Mouse (Mus musculus) spleen, postnatal 10 days (tissue): Measurements from ENCODE around the gene Hoxb8.

Experiments used
- DNase-seq, 2 experiments: peaks; one replicate each; pipeline ENCODE4 v3.0.0; 2021 to 2022; ENCODE audit warnings: low spot score in 2 of 2

Gene Hoxb8

GRCm38 (mm10) chr11:96281855-96282570 is at the start of gene Hoxb8:
Hoxb8 (plus strand) TSS chr11:96281905.
- DNase-seq = no peak

GRCm38 (mm10) chr11:96234906-96235305 is 46.8 kb upstream of the Hoxb8 start:
- DNase-seq = peak; percentile 18 to 57

DNA sequence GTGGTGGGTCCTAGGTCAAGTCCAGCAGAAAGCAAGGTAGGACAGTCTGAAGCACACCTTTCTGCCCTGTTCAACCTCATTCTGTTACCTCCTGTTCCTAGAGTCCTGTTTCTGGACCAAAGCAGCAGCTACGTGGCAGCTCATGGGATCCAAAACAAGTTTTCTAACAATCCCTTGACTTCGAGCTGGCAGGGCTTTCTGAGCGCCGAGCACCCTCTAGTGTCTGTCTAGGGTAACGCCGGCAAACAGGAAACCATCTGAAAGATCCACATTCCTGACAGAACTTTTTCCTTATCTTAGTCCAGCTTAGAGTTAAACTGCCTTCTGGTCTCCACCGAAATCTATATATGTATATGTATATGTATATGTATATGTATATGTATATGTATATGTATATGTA is 41.5 kb upstream of the Hoxb8 start:
- peak in 1 of 2 experiments; percentile 50 for DNase-seq

DNA sequence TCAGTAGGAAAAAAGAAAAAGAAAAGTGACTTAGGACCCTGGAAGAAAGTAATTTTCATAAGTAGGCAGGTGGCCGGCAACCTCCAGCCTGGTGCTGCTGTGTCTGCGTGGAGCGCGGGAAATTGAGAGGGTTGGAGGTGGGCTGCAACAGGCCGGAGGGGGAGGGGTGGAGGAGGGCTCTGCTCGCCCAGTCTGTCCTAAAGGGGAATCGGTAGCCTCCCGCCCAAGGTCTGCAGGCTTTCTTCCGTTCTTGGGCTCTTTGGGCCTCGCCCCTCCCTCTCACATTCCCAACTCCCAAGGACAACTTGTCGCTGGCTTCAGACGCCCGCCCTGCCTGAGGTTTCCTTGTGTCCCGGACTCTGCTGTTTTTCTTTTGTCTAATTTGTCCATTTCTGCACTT is 30.8 kb upstream of the Hoxb8 start:
- DNase-seq = no peak

GRCm38 (mm10) chr11:96251480-96252031 is 30.1 kb upstream of the Hoxb8 start:
- no peak for DNase-seq

DNA sequence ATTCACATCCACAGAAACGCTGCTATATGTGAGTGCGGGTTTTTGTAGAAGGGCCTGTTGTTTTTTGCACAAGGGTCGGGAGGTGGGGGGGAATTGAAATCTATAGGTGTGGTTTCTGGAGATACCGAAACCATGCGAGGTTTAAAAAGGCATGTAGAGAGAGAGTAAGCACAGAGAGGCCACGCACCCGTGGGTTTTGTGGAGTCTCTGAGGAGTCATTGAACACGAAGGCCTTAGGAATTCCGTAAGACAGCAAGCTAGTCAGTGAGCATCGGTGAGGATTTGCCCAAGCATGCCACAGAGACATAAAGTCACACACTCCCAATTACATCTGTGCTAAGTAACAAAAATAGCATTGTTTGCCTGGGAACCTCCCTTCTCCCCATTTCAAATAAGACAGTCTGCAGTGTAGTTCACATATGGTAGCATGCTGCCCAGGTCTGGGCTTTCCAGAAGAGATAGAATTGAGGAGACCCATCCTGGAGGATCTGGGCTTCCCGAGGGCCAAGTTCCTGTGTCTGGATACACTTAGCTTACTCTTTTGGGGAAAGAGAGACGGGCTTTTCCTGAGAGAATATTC is 29.1 kb upstream of the Hoxb8 start:
- no peak for DNase-seq

- no peak for DNase-seq
Observed at GRCm38 (mm10) chr11:96254221-96254620, 27.5 kb upstream of the Hoxb8 start.

DNA sequence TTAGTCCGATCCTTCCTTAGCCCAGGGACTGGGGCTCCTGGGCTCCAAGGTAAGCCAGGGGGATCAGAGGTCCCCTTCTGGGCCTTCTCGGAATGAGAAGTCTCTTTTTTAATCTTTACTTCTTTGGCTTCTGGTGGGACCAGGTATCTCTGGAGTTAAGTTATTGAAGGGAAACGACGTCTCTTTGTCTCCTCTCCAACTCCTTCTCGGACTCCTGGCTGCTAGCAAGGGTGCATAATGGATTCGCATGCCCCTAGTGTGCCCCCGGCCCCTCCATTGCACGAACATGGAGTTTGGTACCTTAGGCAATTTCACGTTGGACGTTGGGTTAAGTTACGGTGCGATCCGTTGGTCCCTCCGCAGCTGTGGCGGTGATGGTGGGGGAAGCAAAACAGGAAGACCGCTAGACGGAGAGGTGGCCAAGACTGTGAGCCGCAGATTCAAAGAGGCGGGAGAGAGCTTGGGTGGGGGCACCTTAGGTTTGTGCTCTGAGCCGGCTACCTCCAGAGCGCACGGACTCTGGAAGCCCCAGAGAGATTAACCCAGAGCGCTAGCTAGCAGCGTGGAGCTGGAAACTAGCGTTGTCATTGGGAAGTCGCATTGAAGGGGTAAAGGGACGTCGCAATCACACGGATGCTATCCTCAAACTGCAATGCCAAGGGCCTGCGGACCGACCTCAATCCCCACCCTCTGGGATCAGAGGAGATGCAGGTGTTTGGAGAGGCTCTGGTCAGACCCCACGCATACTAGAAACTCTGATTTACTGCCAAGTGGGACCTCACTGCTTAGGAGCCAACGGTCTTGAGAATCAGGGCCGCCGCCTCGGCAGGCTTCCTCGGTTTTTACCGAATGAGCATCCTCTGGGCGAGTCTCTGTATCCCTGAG is 26.4 kb upstream of the Hoxb8 start:
- DNase-seq = no peak

DNA sequence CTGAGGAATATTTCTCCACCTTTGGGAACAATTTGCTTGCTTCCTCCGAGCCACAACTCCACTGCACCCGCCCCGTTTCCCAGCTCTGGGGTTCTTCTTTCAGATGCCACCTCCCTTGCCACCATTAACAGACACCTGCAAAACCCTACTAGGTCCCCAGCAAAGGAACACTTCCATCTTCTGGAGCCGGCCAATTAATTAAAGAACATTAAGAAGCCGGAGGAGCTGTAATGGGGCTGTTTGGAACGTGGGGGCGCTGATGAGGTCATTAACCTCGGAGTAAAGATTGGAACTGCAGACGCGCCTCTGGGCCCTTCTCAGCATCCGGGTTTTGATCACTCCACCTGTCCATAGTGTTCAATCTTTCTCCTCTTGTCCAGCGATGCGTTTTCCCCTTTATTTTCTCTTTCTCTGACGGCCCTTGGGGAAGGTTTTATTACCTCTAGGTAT is 25.7 kb upstream of the Hoxb8 start:
- DNase-seq = no peak

DNA sequence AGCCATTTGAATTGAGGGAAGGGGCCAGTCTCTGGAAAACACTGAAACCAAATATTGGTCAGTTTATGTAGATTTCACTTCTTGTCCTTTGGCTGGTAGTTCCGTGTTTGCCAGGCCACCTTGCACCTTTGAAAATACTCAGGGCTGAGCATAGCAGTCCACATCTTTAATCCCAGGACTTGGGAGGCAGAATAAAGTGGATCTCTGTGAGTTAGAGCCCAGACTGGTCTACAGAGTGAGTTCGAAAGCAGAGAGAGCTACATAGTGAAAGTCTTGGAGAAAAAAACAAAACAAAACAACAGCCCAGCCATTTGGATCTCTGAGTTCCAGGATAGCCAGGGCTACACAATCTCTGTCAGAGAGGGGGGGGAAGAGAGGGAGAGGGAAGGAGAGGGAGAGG is 24.6 kb upstream of the Hoxb8 start:
- DNase-seq = no peak

GRCm38 (mm10) chr11:96259038-96259437 is 22.7 kb upstream of the Hoxb8 start:
- DNase-seq = no peak

DNA sequence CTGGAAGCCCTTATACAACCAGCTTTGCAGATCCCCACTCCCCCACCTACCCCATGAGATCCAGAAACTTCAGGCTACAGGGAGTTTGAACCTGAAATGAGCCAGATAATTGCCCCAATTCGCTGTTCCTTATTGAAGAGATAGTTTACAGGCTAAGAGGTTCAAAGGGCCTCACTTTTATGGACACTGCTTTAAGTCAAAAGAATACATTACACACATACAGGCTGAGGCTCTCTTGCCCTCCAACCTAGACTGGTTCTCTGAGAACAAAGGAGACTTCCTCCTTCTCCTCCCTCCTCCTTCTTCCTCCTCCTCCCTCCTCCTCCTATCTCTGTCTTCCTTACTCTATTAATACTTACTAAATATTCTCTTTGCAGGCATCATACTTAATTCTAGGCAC is 22.2 kb upstream of the Hoxb8 start:
- DNase-seq = no peak

DNA sequence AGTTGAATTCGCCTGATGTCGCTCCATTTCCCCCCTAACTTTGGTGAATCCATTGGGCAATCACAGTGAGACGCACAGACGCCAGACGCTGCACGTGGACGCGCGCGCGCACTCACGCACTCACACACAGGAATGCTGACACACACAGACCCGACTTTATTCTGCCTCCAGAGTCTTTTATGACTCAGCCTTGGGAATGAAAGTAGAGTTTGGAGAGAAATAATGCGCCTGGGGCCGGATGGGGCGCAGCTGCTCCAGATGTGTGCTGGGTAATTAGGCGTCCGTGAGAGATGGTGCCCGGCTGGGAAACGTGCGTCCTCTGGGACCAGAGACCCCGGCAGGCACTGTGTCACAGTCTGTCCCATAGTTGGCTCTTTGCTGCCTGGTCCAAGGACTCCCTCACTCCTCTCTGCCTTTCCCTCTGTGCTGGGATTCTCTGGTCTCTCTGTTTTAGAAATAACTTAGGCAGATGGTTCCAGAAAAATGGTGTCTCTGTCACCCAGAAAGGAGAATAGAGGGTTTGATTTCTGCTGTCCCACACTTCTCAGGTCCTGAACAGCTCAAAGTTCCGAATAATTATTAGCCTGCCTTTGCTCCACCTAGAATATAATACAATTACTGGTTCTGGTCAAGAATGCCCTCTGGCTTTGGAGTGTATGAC is 21.3 kb upstream of the Hoxb8 start:
- DNase-seq = no peak

DNA sequence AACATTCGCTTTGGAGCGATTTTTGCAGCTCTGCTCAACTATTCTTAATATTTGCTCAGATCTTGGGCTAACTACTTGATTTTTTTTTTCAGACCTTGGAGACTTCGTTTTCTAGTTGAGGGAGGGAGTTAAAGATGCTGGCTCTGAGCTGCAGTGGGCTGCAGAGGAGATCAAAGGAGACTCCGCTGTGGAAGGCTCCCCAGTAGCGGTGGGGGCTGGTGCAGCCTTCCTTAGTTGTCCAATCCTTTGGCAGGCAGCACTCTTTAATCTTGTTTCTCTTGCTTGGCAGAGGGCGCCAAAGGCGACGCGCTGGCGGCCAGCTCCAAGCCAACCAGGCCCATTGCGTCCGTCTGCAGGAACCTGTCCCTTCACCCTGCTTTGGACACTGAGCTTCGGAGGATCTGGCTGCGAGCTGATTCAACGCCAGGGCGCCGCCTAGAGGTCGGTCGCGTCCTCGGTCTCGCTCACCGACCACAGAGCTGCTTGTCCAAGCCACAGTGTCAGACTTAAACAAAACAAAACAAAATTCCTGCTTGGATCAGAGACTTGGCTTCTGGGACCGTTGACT is 20.3 kb upstream of the Hoxb8 start:
- DNase-seq = peak in 1 of 2 experiments; percentile 75

DNA sequence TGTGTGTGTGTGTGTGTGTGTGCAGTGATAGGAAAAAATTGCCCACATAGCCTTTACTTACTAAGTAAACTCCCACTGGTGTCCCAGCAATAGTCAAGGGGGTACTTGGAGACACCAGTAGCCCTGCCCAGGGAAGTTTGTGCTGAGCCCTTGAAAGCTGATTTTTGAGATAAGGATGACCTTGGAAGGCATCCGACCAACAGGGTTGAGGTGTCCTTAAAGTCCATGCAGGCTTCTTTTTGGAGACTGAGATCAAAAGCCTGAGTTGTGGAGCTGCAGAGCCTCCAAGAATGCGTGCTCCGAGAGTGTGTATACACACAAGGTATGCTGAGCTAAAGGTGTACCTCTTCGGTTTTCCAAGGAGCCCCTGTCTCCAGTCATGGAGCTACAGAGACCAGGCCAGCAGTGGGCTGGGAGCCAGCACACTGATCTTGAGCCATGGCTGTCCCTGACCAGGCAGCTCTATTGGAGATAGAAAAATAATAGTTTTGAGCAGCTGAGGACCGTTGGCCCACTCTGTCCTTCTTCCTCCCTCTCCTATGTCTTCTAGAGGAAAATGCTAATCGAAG is 19.4 kb upstream of the Hoxb8 start:
- DNase-seq = no peak

- no peak for DNase-seq
Observed at GRCm38 (mm10) chr11:96263636-96264389, 17.9 kb upstream of the Hoxb8 start.

DNA sequence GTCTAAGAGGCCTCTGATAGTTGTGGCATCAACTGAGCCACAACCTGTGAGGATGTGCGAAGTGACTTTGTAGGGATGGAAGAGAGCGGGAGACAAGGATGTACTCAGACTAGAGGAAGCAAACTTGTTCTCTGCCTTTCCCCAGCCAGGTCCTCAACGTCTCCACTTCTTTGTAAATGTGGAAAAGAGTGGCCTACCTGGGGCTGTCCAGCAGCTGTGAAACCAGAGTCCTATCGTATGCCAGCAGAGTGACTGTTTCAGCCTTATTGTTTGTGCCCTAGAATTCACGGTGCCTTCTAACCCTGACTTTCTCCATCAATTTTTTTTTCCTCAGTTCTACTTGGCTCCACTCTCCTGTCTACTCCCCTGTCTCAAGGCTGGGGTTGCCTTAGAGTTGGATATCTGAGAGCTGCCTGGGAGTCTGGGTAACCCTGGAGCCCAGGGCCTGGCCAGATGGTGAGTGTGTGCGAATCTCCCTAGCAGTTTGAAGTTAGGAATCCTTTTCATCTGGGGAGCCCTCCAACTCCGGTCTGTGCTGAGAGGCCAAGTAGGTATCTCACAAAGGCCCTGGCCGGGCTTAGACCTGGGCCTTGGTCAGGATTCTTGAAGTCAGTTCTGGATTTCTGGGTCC is 17.2 kb upstream of the Hoxb8 start:
- DNase-seq = no peak

- DNase-seq = no peak
Observed at GRCm38 (mm10) chr11:96265954-96266353, 15.8 kb upstream of the Hoxb8 start.

GRCm38 (mm10) chr11:96267021-96267920 is 14.4 kb upstream of the Hoxb8 start:
- no peak for DNase-seq
